Mouse (Mus musculus) kidney, postnatal 0 days (tissue): ENCODE measurements around the gene Rassf3. TPM values are rescaled to one million over a fixed set of nuclear protein-coding genes. Genes with fewer than 3 reads are reported as not detected.

Experiments
- ATAC-seq: fragments of 200-750 bp; cut with Nextera tagmentation; replicated peaks from 2 replicates; pipeline ENCODE4 v1.8.0; 2017; ENCODE audit warnings: low read depth, moderate number of reproducible peaks, moderate TSS enrichment, moderate library complexity; ENCODE audit not compliant: low FRiP score
- DNase-seq: peaks from one replicate; pipeline ENCODE4 v3.0.0-alpha.2; 2016; ENCODE audit warnings: low spot score
- H3K27ac ChIP-seq: fragments of 300-500 bp; sonication (generic); 2 replicates; pipeline ENCODE4 v1.5.1; 2014; ENCODE audit warnings: mild to moderate bottlenecking
- H3K27me3 ChIP-seq: fragments of 300-500 bp; sonication (generic); 2 replicates; pipeline ENCODE4 v1.6.1; 2014; ENCODE audit warnings: low read length, mixed read lengths; ENCODE audit not compliant: insufficient read depth
- H3K36me3 ChIP-seq: fragments of 300-500 bp; sonication (generic); 2 replicates; pipeline ENCODE4 v1.6.1; 2014; ENCODE audit warnings: low read length, mixed read lengths; ENCODE audit not compliant: insufficient read depth
- H3K4me1 ChIP-seq: fragments of 300-500 bp; sonication (generic); replicated peaks from 2 replicates; pipeline ENCODE4 v1.6.1; 2014; ENCODE audit warnings: antibody characterized with exemption, low read length, mixed read lengths; ENCODE audit not compliant: insufficient read depth
- H3K4me2 ChIP-seq: fragments of 300-500 bp; sonication (generic); 2 replicates; pipeline ENCODE4 v1.6.1; 2014; ENCODE audit warnings: mild to moderate bottlenecking, low read length, moderate library complexity, mixed read lengths
- H3K4me3 ChIP-seq: fragments of 300-500 bp; sonication (generic); replicated peaks from 2 replicates; pipeline ENCODE4 v1.5.1; 2014; ENCODE audit warnings: low read depth, low read length
- H3K9ac ChIP-seq: fragments of 300-500 bp; sonication (generic); 2 replicates; pipeline ENCODE4 v1.6.1; 2014; ENCODE audit warnings: low read depth, low read length
- H3K9me3 ChIP-seq: fragments of 300-500 bp; sonication (generic); replicated peaks from 2 replicates; pipeline ENCODE4 v1.6.1; 2016; ENCODE audit warnings: low read length, inconsistent platforms, mixed read lengths
- CTCF ChIP-seq: IDR thresholded peaks from 2 replicates; pipeline ENCODE4 v1.5.1; 2016; ENCODE audit warnings: antibody characterized with exemption, low read depth, mild to moderate bottlenecking, moderate library complexity
- WGBS: fragments of 180-500 bp; shearing (Covaris S2); extraction: QIAGEN DNeasy Blood & Tissue Kit; methylation state at CpG from one replicate; pipeline ENCODE4 v1.1.7; 2014; 5-methylcytosine and 5-hydroxymethylcytosine counted together
- polyA plus RNA-seq: library from polyadenylated mRNA; unstranded; fragments of >200 nt; fragmentation: Nextera tagmentation; extraction: Ambion mirVana; gene quantifications from 2 replicates; pipeline ENCODE4 v1.2.1, GENCODE M21; 2015

Rassf3 gene
- polyA plus RNA-seq, 1 experiment from 2014 or later, result 11.9 TPM

DNA sequence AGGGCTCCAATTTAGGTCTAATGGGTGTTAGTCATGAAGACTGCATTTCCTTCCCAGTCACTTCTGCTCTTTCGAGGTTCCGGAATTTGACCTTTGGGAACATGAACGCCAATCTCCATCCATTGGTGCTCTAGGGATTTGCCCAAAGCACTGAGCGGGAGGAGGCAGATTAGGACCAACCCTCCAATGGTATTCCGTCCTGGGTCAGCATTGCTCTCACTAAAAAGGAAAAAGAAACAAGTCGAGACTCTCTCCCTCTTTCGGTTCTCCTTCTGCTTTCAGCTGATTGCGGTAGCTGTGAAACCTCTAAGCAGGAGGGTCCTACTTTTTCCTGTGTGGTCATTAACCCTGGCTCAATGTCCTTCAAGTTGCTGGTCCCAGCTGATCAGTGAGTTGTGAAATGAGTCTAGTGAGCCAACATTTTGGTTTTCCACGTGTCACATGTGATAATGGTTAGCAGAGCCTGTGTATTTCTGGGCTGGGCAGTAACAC is 110.3 kb downstream of the Rassf3 start:
- peak overlapping the region; percentile 89 for H3K4me3 ChIP-seq
- H3K9me3 ChIP-seq, result no peaks in the 10 kb centered on the region
- 4% methylated on average over 9 of the region's 9 CpGs for WGBS
- DNase-seq, result peak; percentile 58
- ATAC-seq, result no peak
- H3K36me3 ChIP-seq, result no peaks in the 10 kb centered on the region
- H3K27ac ChIP-seq, result 0 out of 2 replicates have a peak overlapping the region, but pooled peaks have one; percentile 85
- TF ChIP-seq CTCF, result no peak
- H3K27me3 ChIP-seq, result no peaks in the 10 kb centered on the region
- peak overlapping the region; percentile 88; the same call in 1 of the 2 replicates for H3K9ac ChIP-seq
- H3K4me1 ChIP-seq, result peaks cover 14% of the 10 kb centered on the region
- peak overlapping the region; percentile 98 for H3K4me2 ChIP-seq

DNA sequence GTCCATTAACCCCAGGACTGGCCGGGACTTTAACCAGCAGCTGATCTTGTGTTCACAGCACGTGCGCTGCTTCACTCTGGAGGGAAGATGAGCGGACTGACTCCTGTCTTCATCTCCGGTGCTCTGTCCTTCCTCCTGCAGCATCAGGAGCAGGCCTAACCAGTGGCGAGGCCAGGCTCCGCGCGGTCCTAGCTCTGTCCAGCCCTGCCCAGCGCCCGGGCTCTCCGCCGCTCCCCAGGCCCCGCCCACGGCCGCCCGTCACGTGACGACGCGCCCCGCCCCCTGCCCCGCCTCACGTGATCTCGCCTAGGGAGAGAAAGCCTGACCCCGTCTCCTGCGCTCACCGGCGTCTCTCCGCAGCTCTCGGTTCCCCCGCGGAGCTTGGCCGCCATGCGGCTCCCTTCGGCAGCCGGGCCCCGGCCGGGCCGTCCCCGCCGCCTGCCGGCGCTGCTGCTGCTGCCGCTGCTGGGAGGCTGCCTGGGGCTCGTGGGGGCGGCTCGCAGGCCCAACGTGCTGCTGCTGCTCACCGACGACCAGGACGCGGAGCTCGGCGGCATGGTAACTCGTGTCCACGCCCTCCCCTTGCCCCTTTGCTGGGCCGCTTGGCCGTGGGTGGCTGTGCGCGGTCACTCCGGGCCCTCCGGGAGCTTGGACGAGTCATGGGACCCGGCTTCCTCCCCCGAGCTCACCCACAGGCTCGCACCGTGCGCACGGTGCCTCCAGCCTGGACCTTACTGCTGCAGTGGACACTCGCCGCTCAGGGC is 111.2 kb downstream of the Rassf3 start, which contains the start of gene Gns:
TSS of gene Gns (plus strand) at position 290 of the 764 bp plus-strand sequence.
- WGBS, result under 1% methylated on average over 64 of the region's 72 CpGs
- peak; percentile 94 for DNase-seq
- peak within 1 kb of the TSS; percentile 85 for H3K27ac ChIP-seq
- peak; percentile 99 for ATAC-seq
- no peaks in the 10 kb centered on the region for H3K27me3 ChIP-seq
- no peaks in the 10 kb centered on the region for H3K36me3 ChIP-seq
- H3K4me3 ChIP-seq, result peak within 1 kb of the TSS; percentile 89
- H3K4me2 ChIP-seq, result peak within 1 kb of the TSS; percentile 98
- H3K4me1 ChIP-seq, result peaks cover 14% of the 10 kb centered on the region
- no peak for TF ChIP-seq CTCF
- H3K9ac ChIP-seq, result peak within 1 kb of the TSS; percentile 88
- no peaks in the 10 kb centered on the region for H3K9me3 ChIP-seq

DNA sequence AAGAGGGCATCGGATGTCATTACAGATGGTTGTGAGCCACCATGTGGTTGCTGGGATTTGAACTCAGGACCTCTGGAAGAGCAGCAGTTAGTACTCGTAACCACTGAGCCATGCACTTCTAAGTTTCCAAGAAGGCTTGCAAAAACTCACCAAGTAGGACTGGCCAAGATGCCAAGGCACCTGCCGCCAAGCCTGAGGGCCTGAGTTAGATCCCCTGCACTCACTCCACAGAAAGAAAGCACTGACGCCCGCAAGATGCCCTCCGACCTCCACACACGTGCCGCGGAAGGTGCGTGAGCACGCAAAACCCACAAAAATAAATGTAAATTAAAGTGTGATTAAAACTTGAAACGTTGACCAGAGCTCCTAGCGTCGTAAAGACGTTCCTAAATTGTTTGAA is 111.8 kb downstream of the Rassf3 start:
- TF ChIP-seq CTCF, result no peak
- Histone ChIP-seq H3K9ac (peak overlapping the region; percentile 31; the same call in 1 of the 2 replicates), H3K36me3 (no peaks in the 10 kb centered on the region), H3K4me1 (peaks cover 14% of the 10 kb centered on the region), H3K4me3 (peak overlapping the region; percentile 89), H3K27ac (peak overlapping the region; percentile 85; the same call in 1 of the 2 replicates), H3K4me2 (peak overlapping the region; percentile 98), H3K27me3 (no peaks in the 10 kb centered on the region), H3K9me3 (no peaks in the 10 kb centered on the region)
- no peak for ATAC-seq
- WGBS, result 26% methylated on average over 15 of the region's 15 CpGs
- DNase-seq, result no peak

DNA sequence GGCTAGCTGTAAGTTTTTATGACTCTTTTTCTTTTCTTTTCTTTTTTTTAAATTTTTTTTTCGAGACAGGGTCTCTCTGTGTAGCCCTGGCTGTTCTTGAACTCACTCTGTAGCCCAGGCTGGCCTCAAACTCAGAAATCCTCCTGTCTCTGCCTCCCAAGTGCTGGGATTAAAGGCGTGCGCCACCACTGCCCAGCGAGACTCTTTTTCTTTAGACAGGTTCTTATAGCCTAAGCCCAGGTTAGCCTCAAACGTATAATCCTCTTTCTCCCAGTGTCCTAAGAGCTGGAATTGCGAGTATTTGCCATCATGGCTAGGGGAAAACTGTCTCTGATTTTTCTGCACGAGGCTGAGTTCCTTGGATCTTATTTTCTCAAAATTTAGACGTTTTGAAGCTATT is 112.9 kb downstream of the Rassf3 start:
- Histone ChIP-seq H3K27ac (no peak overlapping the region), H3K4me1 (peaks cover 14% of the 10 kb centered on the region), H3K27me3 (no peaks in the 10 kb centered on the region), H3K4me3 (no peak overlapping the region), H3K4me2 (no peak overlapping the region), H3K9ac (no peak overlapping the region), H3K9me3 (no peaks in the 10 kb centered on the region), H3K36me3 (no peaks in the 10 kb centered on the region)
- no peak for TF ChIP-seq CTCF
- no peak for DNase-seq
- ATAC-seq, result no peak
- WGBS, result 83% methylated on average over 8 of the region's 8 CpGs

DNA sequence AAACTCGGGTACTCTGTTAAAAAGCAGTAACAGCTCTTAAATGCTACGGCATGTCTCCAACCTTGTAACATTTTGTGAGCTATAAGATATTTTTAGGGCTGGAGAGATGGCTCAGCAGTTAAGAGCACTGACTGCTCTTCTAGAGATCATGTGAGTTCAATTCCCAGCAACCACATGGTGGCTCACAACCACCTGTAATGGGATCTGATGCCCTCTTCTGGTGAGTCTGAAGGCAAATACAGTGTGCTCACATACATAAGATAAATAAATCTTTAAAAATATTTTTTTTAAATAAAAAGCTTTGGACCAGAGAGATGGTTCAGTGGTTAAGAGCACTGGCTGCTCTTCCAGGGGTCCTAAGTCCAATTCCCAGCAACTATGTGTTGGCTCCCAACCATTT is 115.8 kb downstream of the Rassf3 start:
- 90% methylated on average over 2 of the region's 2 CpGs for WGBS

More for the DNA sequence above, 115.8 kb downstream of the Rassf3 start:
- no peak overlapping the region for H3K27ac ChIP-seq
- H3K36me3 ChIP-seq, result no peaks in the 10 kb centered on the region
- 0 out of 2 replicates have a peak, but pooled peaks have one; percentile 20 for TF ChIP-seq CTCF
- DNase-seq, result no peak
- H3K9me3 ChIP-seq, result no peaks in the 10 kb centered on the region
- H3K27me3 ChIP-seq, result no peaks in the 10 kb centered on the region
- no peak overlapping the region for H3K9ac ChIP-seq
- no peak overlapping the region for H3K4me3 ChIP-seq
- H3K4me2 ChIP-seq, result no peak overlapping the region
- ATAC-seq, result no peak
- peaks cover 6% of the 10 kb centered on the region; the same call in 1 of the 2 replicates for H3K4me1 ChIP-seq

Other genes with a start within 250 kb of the Rassf3 start
- gene Tbc1d30, start 125.1 kb downstream of the Rassf3 start, polyA plus RNA-seq, result 0.52 and 0.53 TPM in 2 replicates
- 62.3 and 63.2 TPM in 2 replicates for gene Gns, start 111.3 kb downstream of the Rassf3 start, polyA plus RNA-seq
- 26.5 TPM in 2 replicates for gene Tbk1, start 110.4 kb upstream of the Rassf3 start, polyA plus RNA-seq
- 33.0 and 40.7 TPM in 2 replicates for gene Xpot, start 150.0 kb upstream of the Rassf3 start, polyA plus RNA-seq
- gene D930020B18Rik, start 165.2 kb upstream of the Rassf3 start, polyA plus RNA-seq, result 0.21 and 0.23 TPM in 2 replicates